Mouse (Mus musculus) ES-E14 (cell line): ENCODE measurements around the gene Cnot11. TPM values are rescaled to one million over a fixed set of nuclear protein-coding genes. Genes with fewer than 3 reads are reported as not detected.

Experiments used
- DNase-seq: peaks from one replicate; pipeline ENCODE4 v3.0.0-alpha.2; 2013; ENCODE audit warnings: low read depth, low spot score
- H3K27ac ChIP-seq: 2 replicates; pipeline ENCODE4 v1.5.1; 2012; ENCODE audit warnings: low read depth, mild to moderate bottlenecking, low read length, moderate library complexity, mixed read lengths; ENCODE audit not compliant: poor library complexity, insufficient read depth, severe bottlenecking
- H3K36me3 ChIP-seq: 2 replicates; pipeline ENCODE4 v1.6.1; 2012; ENCODE audit warnings: mild to moderate bottlenecking, low read length, moderate library complexity, mixed read lengths; ENCODE audit not compliant: control insufficient read depth, poor library complexity, insufficient read depth, severe bottlenecking
- H3K4me1 ChIP-seq, 2 experiments: fragments of 150-350 bp in 1 of 2; sonication (generic) in 1 of 2; 2 replicates each; pipeline ENCODE4 v1.6.1; 2012; ENCODE audit warnings: low read length in 2 of 2, mild to moderate bottlenecking in 1 of 2, mixed read lengths in 1 of 2; ENCODE audit not compliant: control insufficient read depth in 2 of 2, insufficient read depth in 2 of 2, poor library complexity in 1 of 2
- H3K4me3 ChIP-seq, 2 experiments: fragments of 150-350 bp in 1 of 2; sonication (generic) in 1 of 2; 2 replicates each; pipeline ENCODE4 v1.5.1; 2012; ENCODE audit warnings: low read length in 2 of 2, low read depth in 1 of 2, mild to moderate bottlenecking in 1 of 2, mixed read lengths in 1 of 2; ENCODE audit not compliant: insufficient read depth in 1 of 2, poor library complexity in 1 of 2, severe bottlenecking in 1 of 2
- H3K9ac ChIP-seq: 2 replicates; pipeline ENCODE4 v1.6.1; 2012; ENCODE audit warnings: low read depth, mild to moderate bottlenecking, low read length, mixed read lengths; ENCODE audit not compliant: poor library complexity, insufficient read depth, severe bottlenecking
- H3K9me3 ChIP-seq: fragments of 150-350 bp; sonication (generic); 2 replicates; pipeline ENCODE4 v1.6.1; 2012; ENCODE audit warnings: low read depth, mild to moderate bottlenecking, low read length; ENCODE audit not compliant: control insufficient read depth, insufficient read depth
- CHD2 ChIP-seq: IDR thresholded peaks from 2 replicates; pipeline ENCODE4 v1.6.1; 2014; ENCODE audit warnings: mild to moderate bottlenecking, low read depth, low read length, inconsistent platforms
- HCFC1 ChIP-seq: IDR thresholded peaks from 2 replicates; pipeline ENCODE4 v1.6.1; 2012; ENCODE audit warnings: low read length, inconsistent platforms, borderline replicate concordance; ENCODE audit not compliant: insufficient read depth
- MAFK ChIP-seq: IDR thresholded peaks from 2 replicates; pipeline ENCODE4 v1.6.1; 2014; ENCODE audit warnings: mild to moderate bottlenecking, low read depth, low read length, inconsistent platforms; ENCODE audit not compliant: insufficient read depth
- ZC3H11A ChIP-seq: IDR thresholded peaks from 2 replicates; pipeline ENCODE4 v1.6.1; 2012; ENCODE audit warnings: low read depth, mild to moderate bottlenecking, inconsistent platforms, low read length, borderline replicate concordance
- ZNF384 ChIP-seq: IDR thresholded peaks from 2 replicates; pipeline ENCODE4 v1.6.1; 2012; ENCODE audit warnings: low read depth, low read length, inconsistent platforms
- in situ Hi-C, 2 experiments: fragments of 600-800 bp; cut with MboI; formaldehyde crosslinking; loops; one replicate each; pipeline ENCODE4 v1.15.1; 2025; ENCODE audit warnings: low sequenced_read_pairs in 2 of 2, inconsistent platforms in 1 of 2; ENCODE audit not compliant: unreplicated experiment in 2 of 2
- total RNA-seq: library from RNA; depleted of rRNA; stranded (reverse); fragments of 300-350 nt; gene quantifications from 2 replicates; pipeline ENCODE4 v1.2.3, GENCODE M21; 2012

Cnot11 gene
- total RNA-seq, 1 experiment, result 21.7 TPM

DNA sequence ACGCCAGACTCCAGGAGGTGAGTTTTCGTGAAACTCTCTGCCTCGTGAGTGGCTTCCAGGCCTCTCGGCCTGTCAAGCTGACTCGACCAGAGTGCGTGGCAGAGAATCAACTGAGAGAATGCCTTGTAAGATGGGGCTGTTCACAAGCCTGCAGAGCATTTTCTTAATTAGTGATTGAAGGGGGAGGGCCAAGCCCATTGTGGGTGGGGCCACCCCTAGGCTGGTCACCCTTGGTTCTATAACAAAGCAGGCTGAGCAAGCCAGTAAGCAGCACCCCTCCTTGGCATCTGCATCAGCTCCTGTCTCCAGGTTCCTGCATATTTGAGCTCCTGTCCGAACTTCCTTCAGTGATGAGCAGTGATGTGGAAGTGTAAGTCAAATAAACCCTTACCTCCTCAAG lies 13.5 kb upstream of the Cnot11 start:
- no peaks in the 10 kb centered on the region for H3K9me3 ChIP-seq
- no peak overlapping the region for H3K9ac ChIP-seq
- H3K27ac ChIP-seq, result peak overlapping the region; percentile 66; the same call in 1 of the 2 replicates
- H3K4me3 ChIP-seq, result no peak overlapping the region
- in situ Hi-C loops, result loop anchor here (25.0 kb wide), 2 partner anchors 134 to 509 kb away; no protein-coding TSS in a partner anchor
- TF ChIP-seq ZNF384 (no peak), ZC3H11A (no peak), MAFK (no peak), HCFC1 (no peak), CHD2 (no peak)
- no peaks in the 10 kb centered on the region for H3K36me3 ChIP-seq
- peaks cover 5 to 8% of the 10 kb centered on the region in 2 experiments; a peak in 1 of 4 replicates for H3K4me1 ChIP-seq
- DNase-seq, result no peak

DNA sequence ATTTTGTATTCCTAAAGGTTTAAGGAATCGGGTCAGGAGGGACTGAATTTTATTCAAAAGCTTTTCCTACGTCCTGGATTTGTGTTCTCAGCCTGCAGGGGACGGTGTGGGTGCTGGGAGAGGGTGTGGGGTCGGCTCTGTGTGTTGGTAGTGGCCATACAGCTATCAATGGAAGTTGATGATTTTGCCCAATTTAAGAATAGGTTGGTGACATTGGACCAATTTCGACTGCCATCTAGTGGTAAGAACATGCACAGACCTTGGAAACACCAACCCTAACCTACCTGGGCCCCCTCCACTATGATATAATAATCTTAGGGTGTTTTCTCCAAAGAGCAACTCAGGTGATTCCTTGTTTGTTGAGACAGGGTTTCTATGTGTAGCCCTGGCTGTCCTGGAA lies 12.3 kb upstream of the Cnot11 start:
- H3K9ac ChIP-seq, result no peak overlapping the region
- no peaks in the 10 kb centered on the region for H3K9me3 ChIP-seq
- TF ChIP-seq ZNF384 (no peak), ZC3H11A (no peak), CHD2 (no peak), HCFC1 (no peak), MAFK (no peak)
- peaks cover 8 to 13% of the 10 kb centered on the region in 2 experiments; a peak in 2 of 4 replicates for H3K4me1 ChIP-seq
- H3K27ac ChIP-seq, result no peak overlapping the region
- H3K4me3 ChIP-seq, result no peak overlapping the region
- H3K36me3 ChIP-seq, result no peaks in the 10 kb centered on the region
- in situ Hi-C loops, result loop anchor here (25.0 kb wide), 2 partner anchors 135 to 510 kb away; no protein-coding TSS in a partner anchor
- DNase-seq, result no peak

DNA sequence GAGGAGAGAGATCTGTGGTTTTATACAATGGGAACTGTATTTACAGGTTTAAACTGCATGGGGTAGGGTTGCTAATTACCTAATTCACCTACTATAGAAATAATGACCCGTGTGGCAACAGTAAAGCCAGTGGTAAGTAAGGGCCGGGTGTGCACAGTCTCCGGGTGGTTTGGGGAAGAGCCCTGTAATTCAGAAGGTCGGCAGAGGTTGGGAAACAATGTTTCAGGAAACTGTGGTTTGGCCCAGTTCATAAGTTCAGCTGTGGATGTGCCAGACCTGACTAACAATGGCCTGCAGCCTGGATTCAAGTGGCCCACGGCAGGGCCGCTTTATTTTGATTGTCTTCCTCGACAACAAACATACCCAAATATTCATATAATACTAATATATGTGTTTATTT lies 9.0 kb upstream of the Cnot11 start:
- Histone ChIP-seq H3K36me3 (no peaks in the 10 kb centered on the region), H3K9me3 (no peaks in the 10 kb centered on the region), H3K4me3 (no peak overlapping the region), H3K27ac (no peak overlapping the region), H3K9ac (no peak overlapping the region), H3K4me1 (peaks cover 9 to 14% of the 10 kb centered on the region in 2 experiments; a peak in 3 of 4 replicates)
- in situ Hi-C loops, result no loop called here
- no peak for DNase-seq
- no peak for TF ChIP-seq ZNF384
- no peak for TF ChIP-seq CHD2
- TF ChIP-seq MAFK, result no peak
- no peak for TF ChIP-seq ZC3H11A
- TF ChIP-seq HCFC1, result no peak

DNA sequence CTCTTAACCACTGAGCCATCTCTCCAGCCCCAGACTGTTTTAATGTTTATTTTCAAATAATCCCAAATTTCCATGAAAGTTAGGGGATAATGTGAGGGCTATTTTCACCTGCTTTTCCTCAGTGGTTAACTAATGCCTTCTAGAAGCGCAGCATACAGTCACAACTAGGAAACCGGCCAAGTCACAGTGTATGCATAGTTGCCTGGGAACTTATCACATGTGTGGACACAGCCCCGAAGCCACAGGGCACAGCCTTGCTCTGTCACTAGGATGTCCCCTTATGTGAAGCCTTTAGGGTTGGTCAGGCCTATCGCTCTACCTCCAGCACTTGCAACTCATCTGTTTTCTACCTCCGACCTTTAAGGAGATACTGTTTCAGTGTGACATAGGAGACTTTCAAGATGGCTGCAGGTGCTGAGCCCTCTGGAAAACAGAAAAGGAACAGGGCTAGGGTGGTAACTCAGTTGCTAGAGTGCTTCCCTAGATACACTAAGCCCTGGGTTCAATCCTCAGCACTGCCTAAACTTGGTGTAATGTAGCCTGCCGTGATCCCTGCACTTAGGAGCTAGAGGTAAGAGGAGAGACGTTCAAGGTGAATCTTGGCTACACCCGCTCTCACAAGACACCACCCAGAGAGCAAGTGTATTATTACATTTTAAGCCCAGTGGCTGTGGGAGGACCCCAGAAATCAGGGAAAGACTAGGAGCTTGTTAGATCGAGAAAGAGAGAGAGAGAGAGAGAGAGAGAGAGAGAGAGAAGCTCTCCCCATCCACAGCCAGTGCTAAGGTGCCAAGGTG lies 8.2 kb upstream of the Cnot11 start:
- DNase-seq, result no peak
- H3K4me1 ChIP-seq, result peaks cover 8 to 14% of the 10 kb centered on the region in 2 experiments; a peak in 3 of 4 replicates
- in situ Hi-C loops, result no loop called here
- no peak for TF ChIP-seq MAFK
- no peak for TF ChIP-seq ZNF384
- TF ChIP-seq CHD2, result no peak
- TF ChIP-seq ZC3H11A, result no peak
- TF ChIP-seq HCFC1, result no peak
- H3K9ac ChIP-seq, result peak overlapping the region; percentile 21; the same call in 1 of the 2 replicates
- no peaks in the 10 kb centered on the region for H3K36me3 ChIP-seq
- no peak overlapping the region; the same call in 1 of the 2 replicates for H3K27ac ChIP-seq
- H3K4me3 ChIP-seq, result no peak overlapping the region
- no peaks in the 10 kb centered on the region for H3K9me3 ChIP-seq
